ENCODE assay signal across 21 mouse cellular contexts in genomic region chr15:97517188-97517587, GRCm38 (mm10).
"Had no signal": no experiment of that assay in that cellular context is flagged by ENCODE, and none has a peak within 500 bp of the region (broad histone marks: within the 10 kb centered on the region; RNA-seq: fewer than 3 reads in every experiment).

No protein-coding gene starts in this region.

- ATAC-seq: forebrain, embryonic 15.5 days; forebrain, postnatal 0 days; inflammation-experienced regulatory T-cells, adult 6 months; intestine, embryonic 15.5 days; intestine, postnatal 0 days had no signal

- H3K4me1 ChIP-seq: forebrain, embryonic 15.5 days; heart, embryonic 10.5 days; heart, embryonic 12.5 days; intestine, embryonic 15.5 days; limb, embryonic 12.5 days had no signal

- H3K27ac ChIP-seq: forebrain, embryonic 15.5 days; heart, embryonic 10.5 days; intestine, embryonic 15.5 days; layer of hippocampus, adult 2 months; left cerebral cortex, adult 2 months; limb, embryonic 10.5 days; limb, embryonic 12.5 days had no signal

- H3K36me3 ChIP-seq: forebrain, embryonic 15.5 days; heart, embryonic 10.5 days; heart, embryonic 12.5 days; intestine, embryonic 15.5 days; limb, embryonic 10.5 days; limb, embryonic 12.5 days had no signal

- H3K27me3 ChIP-seq: forebrain, embryonic 15.5 days; heart, embryonic 12.5 days; intestine, embryonic 15.5 days; limb, embryonic 12.5 days had no signal

- H3K9me3 ChIP-seq: forebrain, embryonic 15.5 days; heart, embryonic 10.5 days; intestine, embryonic 15.5 days; limb, embryonic 10.5 days; limb, embryonic 12.5 days had no signal

- H3K4me3 ChIP-seq: forebrain, embryonic 15.5 days; heart, embryonic 10.5 days; heart, embryonic 12.5 days; intestine, embryonic 15.5 days; layer of hippocampus, adult 2 months; left cerebral cortex, adult 2 months; limb, embryonic 10.5 days; limb, embryonic 12.5 days had no signal

- H3K9ac ChIP-seq: forebrain, embryonic 15.5 days; forebrain, postnatal 0 days; heart, embryonic 12.5 days; intestine, embryonic 15.5 days; limb, embryonic 12.5 days had no signal

- H3K4me2 ChIP-seq: forebrain, embryonic 15.5 days; heart, embryonic 12.5 days; intestine, embryonic 15.5 days; limb, embryonic 12.5 days; liver, embryonic 11.5 days had no signal

- DNase-seq: forebrain, postnatal 0 days; gastrocnemius, postnatal 14 days; gastrocnemius, postnatal 36 days; heart, adult 18-20 months; heart, postnatal 10 days; heart, postnatal 36 days; kidney, adult 18-20 months; kidney, adult 8-10 months; kidney, postnatal 25 days; liver had no signal
